Comparison of ENCODE assay signal across 10 mouse cellular contexts in genomic region chr7:15406816-15407215, GRCm38 (mm10). TPM values are rescaled to one million over a fixed set of nuclear protein-coding genes. Genes with fewer than 3 reads are reported as not detected.
DNase-seq lines count a peak whose midpoint lies in the region.
"Not testable (repeated sequence)": the region's sequence is repeated elsewhere in the genome, so short reads cannot be mapped to it uniquely, and the experiment has no call there.
"Had no signal": no experiment of that assay in that cellular context is flagged by ENCODE, and none has a peak within 500 bp of the region (broad histone marks: within the 10 kb centered on the region; RNA-seq: fewer than 3 reads in every experiment).

No protein-coding gene starts in this region.

- not testable (repeated sequence) for H3K4me3 ChIP-seq in heart, embryonic 10.5 days

- H3K27me3 ChIP-seq in heart, embryonic 10.5 days (ENCODE audit: insufficient read depth, poor library complexity, severe bottlenecking): not testable (repeated sequence)

- peak; percentile 70 for DNase-seq in heart, adult 11 months
- peak; percentile 53 for DNase-seq in heart, embryonic 10.5 days (ENCODE audit: low spot score)

- H3K36me3 ChIP-seq in heart, embryonic 10.5 days: not testable (repeated sequence)

- not testable (repeated sequence) for H3K4me1 ChIP-seq in heart, embryonic 10.5 days

- not testable (repeated sequence) for H3K9me3 ChIP-seq in heart, embryonic 10.5 days

- not testable (repeated sequence) for H3K27ac ChIP-seq in heart, embryonic 10.5 days

- WGBS in heart, embryonic 10.5 days: 85% methylated on average over 10 of the region's 10 CpGs

RNA-seq across cellular contexts. Expression of gene Obox1, which starts 18.1 kb away (rescaled TPM):
- not detected in 2 replicates for polyA plus RNA-seq in heart, embryonic 10.5 days (2016; fragmentation: Nextera tagmentation; extraction: Ambion mirVana)
- polyA plus RNA-seq: activated CD4-positive, CD25-positive, alpha-beta regulatory T cell, adult 4 months; adrenal gland, adult 2 months; brain, embryonic 14.5 days; C2C12; CD4-positive, CD25-positive, alpha-beta regulatory T cell, adult 4 months; cerebellum, adult 2 months; G1E; Patski had no signal

RNA-seq across cellular contexts. Expression of gene Obox2, which starts 18.3 kb away (rescaled TPM):
- not detected in 2 replicates for polyA plus RNA-seq in heart, embryonic 10.5 days (2016; fragmentation: Nextera tagmentation; extraction: Ambion mirVana)
- polyA plus RNA-seq: activated CD4-positive, CD25-positive, alpha-beta regulatory T cell, adult 4 months; adrenal gland, adult 2 months; brain, embryonic 14.5 days; C2C12; CD4-positive, CD25-positive, alpha-beta regulatory T cell, adult 4 months; cerebellum, adult 2 months; G1E; Patski had no signal
